Mouse (Mus musculus): ENCODE measurements around the gene Irf1.

- TF ChIP-seq EP300 (IDR thresholded peaks at IDR 0.05) (no peak), CTCF (IDR thresholded peaks at IDR 0.05) (peak; percentile 72)
These were observed 32.3 kb upstream of the Irf1 start for GRCm38 (mm10) chr11:53737573-53737946.
